Mouse (Mus musculus): Measurements from ENCODE around the gene Gas7. TPM values are rescaled to one million over a fixed set of nuclear protein-coding genes. Genes with fewer than 3 reads are reported as not detected.

The Gas7 gene
- polyA plus RNA-seq, 1 experiment: 3.0 TPM

DNA sequence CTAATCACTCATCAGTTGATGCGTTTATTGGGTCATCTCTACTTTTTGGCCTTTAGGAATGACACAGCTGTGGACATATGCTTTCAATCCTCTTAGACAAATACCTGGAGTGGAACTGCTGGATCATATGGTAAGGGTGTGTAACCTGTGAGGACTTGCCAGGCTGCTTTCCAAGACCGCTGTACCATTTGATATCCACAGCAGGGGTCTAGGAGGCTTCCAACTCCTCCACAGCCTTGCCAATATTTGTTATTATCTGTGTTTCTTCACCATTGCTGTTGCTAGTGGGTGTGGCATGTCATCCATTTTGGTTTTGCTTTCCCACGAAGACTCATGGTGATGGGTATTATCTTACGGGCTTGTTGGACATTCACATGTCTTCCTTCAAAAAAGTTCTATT is 57.8 kb downstream of the Gas7 start:
- no peaks in the 10 kb centered on the region for H3K4me1 ChIP-seq
- peaks cover 17% of the 10 kb centered on the region for H3K9me3 ChIP-seq
- no peak overlapping the region for H3K4me3 ChIP-seq (replicated peaks)
- TF ChIP-seq FLI1 (IDR thresholded peaks at IDR 0.05; ENCODE audit: low read length) (no peak), GATA1 (IDR thresholded peaks at IDR 0.05; ENCODE audit: borderline replicate concordance, low read length) (no peak)
- H3K27me3 ChIP-seq (replicated peaks): peaks cover 14% of the 10 kb centered on the region
- H3K36me3 ChIP-seq (replicated peaks; ENCODE audit: low read length): no peaks in the 10 kb centered on the region

DNA sequence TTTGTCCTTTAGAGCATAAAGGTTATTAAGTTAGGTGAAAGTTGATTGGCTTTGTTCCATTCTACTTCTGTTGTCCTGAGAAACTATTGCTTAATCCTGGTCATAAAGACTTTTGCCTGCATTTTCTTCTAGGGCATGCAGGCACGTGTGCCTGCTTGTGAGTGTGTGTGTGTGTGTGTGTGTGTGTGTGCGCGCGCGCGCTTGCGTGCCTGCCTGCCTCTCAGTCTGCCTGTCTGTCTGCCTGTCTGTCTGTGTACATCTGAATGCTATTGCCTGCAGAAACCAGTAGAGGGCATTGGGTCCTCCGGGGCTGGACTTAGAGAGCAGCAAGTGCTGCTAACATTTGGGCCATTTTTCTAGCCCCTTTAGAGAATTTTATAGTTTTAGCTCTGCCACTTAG is 59.2 kb downstream of the Gas7 start:
- no peaks in the 10 kb centered on the region for H3K36me3 ChIP-seq (replicated peaks; ENCODE audit: low read length)
- peaks cover 23% of the 10 kb centered on the region for H3K27me3 ChIP-seq (replicated peaks)
- H3K9me3 ChIP-seq: peaks cover 28% of the 10 kb centered on the region
- no peak overlapping the region for H3K4me3 ChIP-seq (replicated peaks)
- TF ChIP-seq GATA1 (IDR thresholded peaks at IDR 0.05; ENCODE audit: borderline replicate concordance, low read length): no peak
- no peak for TF ChIP-seq FLI1 (IDR thresholded peaks at IDR 0.05; ENCODE audit: low read length)
- H3K4me1 ChIP-seq: no peaks in the 10 kb centered on the region

DNA sequence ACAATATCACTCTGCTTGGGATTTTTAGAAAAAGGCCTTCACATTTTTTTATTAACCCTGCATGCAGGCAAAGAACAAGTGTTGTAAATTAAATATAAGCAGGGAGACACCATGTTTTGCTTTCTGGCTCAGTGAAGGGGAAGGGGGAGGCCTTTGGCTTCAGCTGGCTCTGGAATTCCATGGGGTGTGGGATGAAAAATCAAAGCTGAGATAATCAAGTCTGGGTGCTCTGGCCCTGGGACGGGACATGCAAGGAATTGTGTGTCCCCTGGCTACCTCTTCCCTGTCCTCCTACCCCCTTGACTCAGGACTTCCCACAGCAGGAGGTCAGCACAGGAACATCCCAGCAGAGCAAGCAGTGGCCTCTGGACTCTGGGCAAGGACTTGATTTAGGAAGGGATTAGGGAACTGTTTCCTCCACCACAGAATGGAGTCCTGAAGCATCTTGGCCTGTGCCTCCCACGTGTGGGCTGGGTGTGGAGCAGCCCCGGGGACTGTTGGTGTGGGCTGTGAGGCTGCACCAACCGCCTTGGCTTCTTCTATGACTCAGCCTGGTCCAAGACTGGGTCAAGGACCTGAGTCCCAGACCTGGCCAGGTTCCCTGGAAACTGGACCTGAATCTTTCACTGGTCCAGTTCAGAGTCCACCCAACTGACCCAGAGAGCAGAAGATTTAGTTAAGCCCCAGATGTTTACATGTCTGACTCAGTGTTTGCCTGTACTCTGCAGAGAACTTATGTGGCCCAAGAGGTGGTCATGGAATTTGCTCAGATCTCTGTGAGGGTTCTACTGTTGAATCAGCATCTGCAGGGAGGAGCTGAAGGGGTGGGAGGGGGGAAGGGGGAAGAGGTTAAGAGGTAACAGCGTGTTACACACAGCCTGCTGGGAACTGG is 60.0 kb downstream of the Gas7 start:
- TF ChIP-seq GATA1 (IDR thresholded peaks at IDR 0.05; ENCODE audit: borderline replicate concordance, low read length): no peak
- TF ChIP-seq FLI1 (IDR thresholded peaks at IDR 0.05; ENCODE audit: low read length): no peak
- no peaks in the 10 kb centered on the region for H3K36me3 ChIP-seq (replicated peaks; ENCODE audit: low read length)
- H3K9me3 ChIP-seq: peaks cover 28% of the 10 kb centered on the region
- no peaks in the 10 kb centered on the region for H3K4me1 ChIP-seq
- H3K4me3 ChIP-seq (replicated peaks): no peak overlapping the region
- peaks cover 23% of the 10 kb centered on the region for H3K27me3 ChIP-seq (replicated peaks)

DNA sequence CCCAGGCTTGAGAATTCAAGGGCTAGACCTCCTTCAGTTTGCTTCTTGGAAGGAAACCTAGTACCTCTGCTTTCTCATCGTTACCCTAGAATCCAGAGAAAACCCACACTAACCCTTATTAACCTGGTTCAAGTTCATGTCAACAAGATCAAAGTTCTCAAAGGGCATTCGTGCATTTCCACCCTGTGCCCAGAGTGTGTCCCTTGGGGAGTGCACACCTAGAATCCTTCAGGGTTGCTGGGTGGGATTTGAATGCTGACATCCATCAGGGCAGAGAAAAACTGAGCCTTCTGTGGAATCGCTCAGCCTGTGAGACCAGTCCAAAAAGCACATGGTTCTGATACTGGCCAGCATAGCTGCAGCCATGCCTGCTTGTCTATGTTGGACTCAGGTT is 60.7 kb downstream of the Gas7 start:
- Histone ChIP-seq H3K4me1 (no peaks in the 10 kb centered on the region), H3K4me3 (replicated peaks) (no peak overlapping the region), H3K9me3 (peaks cover 23% of the 10 kb centered on the region), H3K36me3 (replicated peaks; ENCODE audit: low read length) (no peaks in the 10 kb centered on the region), H3K27me3 (replicated peaks) (peaks cover 27% of the 10 kb centered on the region)
- TF ChIP-seq FLI1 (IDR thresholded peaks at IDR 0.05; ENCODE audit: low read length): no peak
- TF ChIP-seq GATA1 (IDR thresholded peaks at IDR 0.05; ENCODE audit: borderline replicate concordance, low read length): no peak

DNA sequence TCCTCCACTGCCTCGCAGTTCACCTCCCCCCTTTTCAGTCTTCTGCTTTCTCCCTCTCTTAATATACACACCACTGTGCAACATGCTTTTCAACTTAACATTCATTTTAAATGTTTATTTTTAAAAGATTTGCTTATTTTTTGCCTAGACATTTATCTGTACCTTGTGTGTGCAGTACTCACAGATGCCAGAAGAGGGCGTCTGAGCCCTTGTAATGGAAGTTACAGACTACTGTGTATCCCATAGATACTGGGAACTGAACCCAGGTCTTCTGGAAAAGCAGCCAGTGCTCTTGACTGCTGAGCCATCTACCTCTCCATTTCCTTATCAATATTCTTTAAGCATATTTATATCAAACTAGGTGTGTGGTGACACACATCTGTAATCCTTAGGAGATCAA is 62.5 kb downstream of the Gas7 start:
- TF ChIP-seq GATA1 (IDR thresholded peaks at IDR 0.05; ENCODE audit: borderline replicate concordance, low read length) (no peak), FLI1 (IDR thresholded peaks at IDR 0.05; ENCODE audit: low read length) (no peak)
- Histone ChIP-seq H3K4me1 (no peaks in the 10 kb centered on the region), H3K9me3 (peaks cover 21% of the 10 kb centered on the region), H3K27me3 (replicated peaks) (peaks cover 31% of the 10 kb centered on the region), H3K4me3 (replicated peaks) (no peak overlapping the region), H3K36me3 (replicated peaks; ENCODE audit: low read length) (no peaks in the 10 kb centered on the region)

DNA sequence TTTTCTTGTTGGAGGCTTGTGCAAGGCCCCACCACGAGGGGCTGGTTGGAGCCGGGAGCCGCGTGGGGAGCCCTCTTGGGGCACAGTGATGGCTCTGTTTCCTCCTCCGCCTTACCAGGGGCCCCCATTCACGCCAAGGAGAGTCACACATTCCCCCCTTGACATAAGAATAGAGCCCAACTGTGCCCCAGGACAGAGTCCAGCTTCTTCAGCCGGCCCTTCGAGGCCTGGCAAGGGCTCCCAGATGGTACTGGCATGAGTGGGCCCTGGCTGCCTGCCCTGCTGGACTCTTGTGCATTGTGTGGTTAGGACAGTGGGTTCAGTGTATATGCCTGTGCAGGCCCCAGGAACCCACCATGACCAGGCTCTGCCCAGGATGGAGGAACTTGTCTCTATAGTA is 63.7 kb downstream of the Gas7 start:
- peaks cover 40% of the 10 kb centered on the region for H3K27me3 ChIP-seq (replicated peaks)
- no peak overlapping the region for H3K4me3 ChIP-seq (replicated peaks)
- no peaks in the 10 kb centered on the region for H3K4me1 ChIP-seq
- H3K9me3 ChIP-seq: peaks cover 21% of the 10 kb centered on the region
- H3K36me3 ChIP-seq (replicated peaks; ENCODE audit: low read length): no peaks in the 10 kb centered on the region
- TF ChIP-seq FLI1 (IDR thresholded peaks at IDR 0.05; ENCODE audit: low read length): no peak
- TF ChIP-seq GATA1 (IDR thresholded peaks at IDR 0.05; ENCODE audit: borderline replicate concordance, low read length): no peak

DNA sequence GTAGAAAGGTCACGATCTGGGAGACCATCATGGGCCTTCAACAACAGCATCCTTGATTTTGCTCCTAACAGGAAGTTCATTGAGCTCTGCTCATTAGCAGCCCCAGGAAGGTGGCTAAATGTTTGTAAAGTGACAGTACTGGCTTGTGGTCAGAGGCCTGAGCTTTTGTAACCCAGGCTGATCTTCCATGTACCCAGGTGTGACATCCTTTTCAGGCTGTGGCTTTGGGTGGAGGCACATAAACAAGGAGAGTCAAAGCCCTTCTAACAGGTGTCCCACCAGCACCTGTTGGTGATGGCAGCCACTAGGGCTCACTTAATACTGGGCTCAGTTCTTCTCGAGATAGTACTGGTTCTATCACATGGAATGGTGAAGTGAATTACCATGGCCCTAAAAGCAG is 67.4 kb downstream of the Gas7 start:
- TF ChIP-seq FLI1 (IDR thresholded peaks at IDR 0.05; ENCODE audit: low read length): no peak
- TF ChIP-seq GATA1 (IDR thresholded peaks at IDR 0.05; ENCODE audit: borderline replicate concordance, low read length): no peak
- Histone ChIP-seq H3K4me1 (peaks cover 18% of the 10 kb centered on the region), H3K27me3 (replicated peaks) (peaks cover 37% of the 10 kb centered on the region), H3K9me3 (peaks cover 15% of the 10 kb centered on the region), H3K36me3 (replicated peaks; ENCODE audit: low read length) (no peaks in the 10 kb centered on the region), H3K4me3 (replicated peaks) (no peak overlapping the region)

DNA sequence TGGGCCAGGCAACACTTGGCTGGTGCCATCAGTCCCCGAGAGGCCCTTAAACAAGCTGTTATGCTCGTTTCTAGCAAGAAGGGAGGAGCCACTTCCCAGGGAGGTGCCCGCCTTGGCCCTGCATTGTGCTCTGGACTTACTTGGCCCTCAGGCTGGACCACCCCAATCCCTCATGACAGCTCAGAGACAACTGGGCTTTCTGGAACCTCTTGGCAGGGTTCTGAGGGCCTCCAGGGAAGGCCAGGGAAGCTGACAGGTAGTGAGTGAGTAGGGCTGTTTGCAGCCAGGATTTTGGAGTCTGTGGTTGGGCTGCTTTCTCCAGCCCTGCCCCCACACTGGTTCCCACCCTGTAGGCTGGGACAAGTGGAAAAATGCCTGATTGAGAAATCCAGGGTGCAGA is 68.6 kb downstream of the Gas7 start:
- Histone ChIP-seq H3K9me3 (peaks cover 4% of the 10 kb centered on the region; the same call in 1 of the 2 replicates), H3K4me3 (replicated peaks) (no peak overlapping the region)

DNA sequence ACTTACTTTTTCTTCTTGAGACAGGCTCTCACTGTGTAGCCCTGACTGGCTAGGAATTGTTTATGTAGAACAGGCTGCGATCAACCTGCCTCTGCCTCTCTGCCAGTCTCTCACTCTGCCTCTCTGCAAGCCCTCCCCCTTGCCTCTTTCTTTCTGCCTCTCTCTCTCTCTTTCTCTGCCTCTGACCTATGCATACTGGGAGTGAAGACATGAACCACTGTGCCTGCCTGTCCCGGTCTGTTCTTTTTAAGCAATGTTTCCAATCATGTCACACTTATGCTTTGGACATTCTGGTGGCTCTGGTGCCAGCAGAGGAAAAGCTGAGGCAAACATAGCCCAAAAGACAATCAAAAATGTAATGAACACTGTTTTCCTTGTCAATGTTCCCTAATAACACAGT is 69.5 kb downstream of the Gas7 start:
- TF ChIP-seq FLI1 (IDR thresholded peaks at IDR 0.05; ENCODE audit: low read length) (no peak), GATA1 (IDR thresholded peaks at IDR 0.05; ENCODE audit: borderline replicate concordance, low read length) (no peak)
- H3K4me3 ChIP-seq (replicated peaks): no peak overlapping the region
- H3K36me3 ChIP-seq (replicated peaks; ENCODE audit: low read length): no peaks in the 10 kb centered on the region
- peaks cover 26% of the 10 kb centered on the region for H3K4me1 ChIP-seq
- H3K27me3 ChIP-seq (replicated peaks): peaks cover 26% of the 10 kb centered on the region
- 0 out of 2 replicates have a peak, but pooled peaks cover 5% of the 10 kb centered on the region for H3K9me3 ChIP-seq

More for the DNA sequence above, 68.6 kb downstream of the Gas7 start:
- Histone ChIP-seq H3K36me3 (replicated peaks; ENCODE audit: low read length) (no peaks in the 10 kb centered on the region), H3K4me1 (peaks cover 18% of the 10 kb centered on the region), H3K27me3 (replicated peaks) (peaks cover 31% of the 10 kb centered on the region)
- TF ChIP-seq GATA1 (IDR thresholded peaks at IDR 0.05; ENCODE audit: borderline replicate concordance, low read length) (no peak), FLI1 (IDR thresholded peaks at IDR 0.05; ENCODE audit: low read length) (no peak)

DNA sequence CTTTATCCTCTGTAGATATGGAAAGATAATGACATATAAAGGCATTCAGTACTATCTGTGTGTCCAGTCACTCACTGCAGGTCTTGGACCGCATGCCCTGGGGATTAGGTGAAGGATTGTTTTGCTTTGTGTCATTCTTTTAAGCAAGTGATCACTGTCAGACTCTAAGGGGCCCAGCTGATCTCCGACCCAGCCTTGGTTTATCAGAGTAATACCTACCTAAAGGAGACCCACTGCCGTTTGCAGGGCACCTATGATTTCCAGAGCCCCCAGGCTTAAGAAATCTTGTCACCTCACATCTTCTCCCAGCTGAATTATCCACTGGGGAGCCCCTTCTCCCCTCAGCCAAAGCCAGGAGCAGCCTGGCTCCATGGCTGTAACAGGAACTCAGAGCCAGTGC is 70.6 kb downstream of the Gas7 start:
- 0 out of 2 replicates have a peak, but pooled peaks cover 5% of the 10 kb centered on the region for H3K9me3 ChIP-seq
- H3K27me3 ChIP-seq (replicated peaks): peaks cover 22% of the 10 kb centered on the region
- peaks cover 36% of the 10 kb centered on the region for H3K4me1 ChIP-seq
- no peak for TF ChIP-seq FLI1 (IDR thresholded peaks at IDR 0.05; ENCODE audit: low read length)
- TF ChIP-seq GATA1 (IDR thresholded peaks at IDR 0.05; ENCODE audit: borderline replicate concordance, low read length): no peak
- no peaks in the 10 kb centered on the region for H3K36me3 ChIP-seq (replicated peaks; ENCODE audit: low read length)
- no peak overlapping the region for H3K4me3 ChIP-seq (replicated peaks)

Data from megakaryocyte, embryonic 14.5 days (primary cell).